Mouse (Mus musculus): ENCODE results near the gene Spcs1. TPM values are rescaled to one million over a fixed set of nuclear protein-coding genes. Genes with fewer than 3 reads are reported as not detected.

Gene Spcs1
- polyA plus RNA-seq, 1 experiment from 2014 or later = 385 TPM

- 78% methylated on average over 5 of the region's 5 CpGs for WGBS
- no peaks in the 10 kb centered on the region for H3K9me3 ChIP-seq (replicated peaks)
- no peaks in the 10 kb centered on the region for H3K27me3 ChIP-seq
- H3K36me3 ChIP-seq = peaks cover 50% of the 10 kb centered on the region
- H3K4me1 ChIP-seq = peaks cover 7% of the 10 kb centered on the region
- H3K27ac ChIP-seq = no peak overlapping the region
- ATAC-seq (replicated peaks; ENCODE audit: low FRiP score) = no peak
- H3K4me3 ChIP-seq (replicated peaks) = no peak overlapping the region
- H3K4me2 ChIP-seq = no peak overlapping the region
- H3K9ac ChIP-seq = no peak overlapping the region
Observed at GRCm38 (mm10) chr14:31006779-31007178, 5.3 kb upstream of the Spcs1 start.

- no peak for ATAC-seq (replicated peaks; ENCODE audit: low FRiP score)
- Histone ChIP-seq H3K4me3 (replicated peaks) (no peak overlapping the region), H3K4me2 (no peak overlapping the region), H3K27me3 (no peaks in the 10 kb centered on the region), H3K9ac (no peak overlapping the region), H3K36me3 (peaks cover 29% of the 10 kb centered on the region), H3K4me1 (peaks cover 15% of the 10 kb centered on the region), H3K27ac (no peak overlapping the region), H3K9me3 (replicated peaks) (no peaks in the 10 kb centered on the region)
- WGBS = 84% methylated on average over 2 of the region's 2 CpGs
Observed at GRCm38 (mm10) chr14:31004527-31004926, 3.1 kb upstream of the Spcs1 start.

- peak overlapping the region; percentile 98 for H3K27ac ChIP-seq
- H3K9me3 ChIP-seq (replicated peaks) = no peaks in the 10 kb centered on the region
- H3K27me3 ChIP-seq = no peaks in the 10 kb centered on the region
- H3K9ac ChIP-seq = peak overlapping the region; percentile 93
- peak; percentile 14 for ATAC-seq (replicated peaks; ENCODE audit: low FRiP score)
- WGBS = 0% methylated on average over 21 of the region's 21 CpGs
- peaks cover 16% of the 10 kb centered on the region for H3K4me1 ChIP-seq
- H3K36me3 ChIP-seq = peaks cover 22% of the 10 kb centered on the region
- H3K4me3 ChIP-seq (replicated peaks) = peak overlapping the region; percentile 97
- peak overlapping the region; percentile 74 for H3K4me2 ChIP-seq
Observed at GRCm38 (mm10) chr14:31000816-31001306, 611 bp downstream of the Spcs1 start.

- H3K36me3 ChIP-seq = peaks cover 22% of the 10 kb centered on the region
- 59% methylated on average over 10 of the region's 10 CpGs for WGBS
- H3K9ac ChIP-seq = peak overlapping the region; percentile 93
- no peak for ATAC-seq (replicated peaks; ENCODE audit: low FRiP score)
- H3K9me3 ChIP-seq (replicated peaks) = no peaks in the 10 kb centered on the region
- H3K4me2 ChIP-seq = peak overlapping the region; percentile 74
- H3K27me3 ChIP-seq = no peaks in the 10 kb centered on the region
- peak overlapping the region; percentile 98 for H3K27ac ChIP-seq
- peak overlapping the region; percentile 97 for H3K4me3 ChIP-seq (replicated peaks)
- H3K4me1 ChIP-seq = peaks cover 16% of the 10 kb centered on the region
Observed at GRCm38 (mm10) chr14:31000356-31000755, 1.1 kb downstream of the Spcs1 start.

- H3K36me3 ChIP-seq = peaks cover 19% of the 10 kb centered on the region
- H3K27ac ChIP-seq = no peak overlapping the region
- H3K9ac ChIP-seq = no peak overlapping the region
- H3K4me3 ChIP-seq (replicated peaks) = no peak overlapping the region
- ATAC-seq (replicated peaks; ENCODE audit: low FRiP score) = no peak
- H3K4me2 ChIP-seq = no peak overlapping the region
- no peaks in the 10 kb centered on the region for H3K9me3 ChIP-seq (replicated peaks)
- no peaks in the 10 kb centered on the region for H3K27me3 ChIP-seq
- H3K4me1 ChIP-seq = peaks cover 9% of the 10 kb centered on the region
Observed at GRCm38 (mm10) chr14:30996417-30996816, 5.1 kb downstream of the Spcs1 start.

GRCm38 (mm10) chr14:30976222-30976621 lies 25.2 kb downstream of the Spcs1 start:
- Histone ChIP-seq H3K36me3 (peaks cover 33% of the 10 kb centered on the region), H3K4me3 (replicated peaks) (no peak overlapping the region), H3K9ac (no peak overlapping the region), H3K9me3 (replicated peaks) (no peaks in the 10 kb centered on the region), H3K4me2 (no peak overlapping the region), H3K4me1 (no peaks in the 10 kb centered on the region), H3K27me3 (no peaks in the 10 kb centered on the region), H3K27ac (no peak overlapping the region)
- 75% methylated on average over 3 of the region's 3 CpGs for WGBS
- no peak for ATAC-seq (replicated peaks; ENCODE audit: low FRiP score)

GRCm38 (mm10) chr14:30974204-30974603 lies 27.3 kb downstream of the Spcs1 start:
- no peak overlapping the region for H3K9ac ChIP-seq
- H3K9me3 ChIP-seq (replicated peaks) = no peaks in the 10 kb centered on the region
- 72% methylated on average over 6 of the region's 6 CpGs for WGBS
- H3K4me1 ChIP-seq = no peaks in the 10 kb centered on the region
- H3K4me2 ChIP-seq = no peak overlapping the region
- H3K36me3 ChIP-seq = peaks cover 36% of the 10 kb centered on the region
- H3K4me3 ChIP-seq (replicated peaks) = no peak overlapping the region
- no peak for ATAC-seq (replicated peaks; ENCODE audit: low FRiP score)
- no peaks in the 10 kb centered on the region for H3K27me3 ChIP-seq
- H3K27ac ChIP-seq = 0 out of 2 replicates have a peak overlapping the region, but pooled peaks have one; percentile 32

- Histone ChIP-seq H3K9me3 (replicated peaks) (no peaks in the 10 kb centered on the region), H3K36me3 (peaks cover 41% of the 10 kb centered on the region), H3K27ac (no peak overlapping the region), H3K4me2 (no peak overlapping the region), H3K4me3 (replicated peaks) (no peak overlapping the region), H3K9ac (no peak overlapping the region), H3K4me1 (no peaks in the 10 kb centered on the region), H3K27me3 (no peaks in the 10 kb centered on the region)
- no peak for ATAC-seq (replicated peaks; ENCODE audit: low FRiP score)
- 90% methylated on average over 1 of the region's 1 CpGs for WGBS
Observed at GRCm38 (mm10) chr14:30960366-30960765, 41.1 kb downstream of the Spcs1 start.

- H3K4me1 ChIP-seq = no peaks in the 10 kb centered on the region
- H3K36me3 ChIP-seq = peaks cover 41% of the 10 kb centered on the region
- WGBS = 90% methylated on average over 4 of the region's 4 CpGs
- H3K27ac ChIP-seq = no peak overlapping the region
- H3K4me3 ChIP-seq (replicated peaks) = no peak overlapping the region
- no peaks in the 10 kb centered on the region for H3K9me3 ChIP-seq (replicated peaks)
- no peak for ATAC-seq (replicated peaks; ENCODE audit: low FRiP score)
- no peak overlapping the region for H3K4me2 ChIP-seq
- no peak overlapping the region for H3K9ac ChIP-seq
- H3K27me3 ChIP-seq = no peaks in the 10 kb centered on the region
Observed at GRCm38 (mm10) chr14:30959031-30959430, 42.4 kb downstream of the Spcs1 start.

- H3K9me3 ChIP-seq (replicated peaks) = no peaks in the 10 kb centered on the region
- H3K9ac ChIP-seq = no peak overlapping the region
- WGBS = 79% methylated on average over 2 of the region's 2 CpGs
- H3K27ac ChIP-seq = no peak overlapping the region
- no peak overlapping the region for H3K4me3 ChIP-seq (replicated peaks)
- H3K27me3 ChIP-seq = no peaks in the 10 kb centered on the region
- H3K4me1 ChIP-seq = no peaks in the 10 kb centered on the region
- H3K36me3 ChIP-seq = peaks cover 45% of the 10 kb centered on the region
- ATAC-seq (replicated peaks; ENCODE audit: low FRiP score) = no peak
- no peak overlapping the region for H3K4me2 ChIP-seq
Observed at GRCm38 (mm10) chr14:30958517-30958916, 43.0 kb downstream of the Spcs1 start.

- H3K4me2 ChIP-seq = peak within 1 kb of the TSS; percentile 77
- ATAC-seq (replicated peaks; ENCODE audit: low FRiP score) = peak; percentile 100
- peak within 1 kb of the TSS; percentile 80 for H3K4me3 ChIP-seq (replicated peaks)
- H3K36me3 ChIP-seq = peaks cover 14% of the 10 kb centered on the region; the same call in 1 of the 2 replicates
- peak within 1 kb of the TSS; percentile 78 for H3K9ac ChIP-seq
- H3K27me3 ChIP-seq = no peaks in the 10 kb centered on the region
- H3K27ac ChIP-seq = peak within 1 kb of the TSS; percentile 70
- H3K4me1 ChIP-seq = peaks cover 8% of the 10 kb centered on the region
- no peaks in the 10 kb centered on the region for H3K9me3 ChIP-seq (replicated peaks)
- under 1% methylated on average over 57 of the region's 57 CpGs for WGBS
Observed at GRCm38 (mm10) chr14:30951154-30951825, 50.2 kb downstream of the Spcs1 start, which contains the start of gene Nek4. TSS of gene Nek4 (plus strand) at chr14:30951377.

GRCm38 (mm10) chr14:30949986-30950385 lies 51.5 kb downstream of the Spcs1 start:
- Histone ChIP-seq H3K36me3 (peaks cover 8% of the 10 kb centered on the region; the same call in 1 of the 2 replicates), H3K4me3 (replicated peaks) (no peak overlapping the region), H3K27ac (no peak overlapping the region), H3K4me2 (no peak overlapping the region), H3K4me1 (peaks cover 8% of the 10 kb centered on the region), H3K27me3 (0 out of 2 replicates have a peak, but pooled peaks cover 3% of the 10 kb centered on the region), H3K9ac (no peak overlapping the region), H3K9me3 (replicated peaks) (no peaks in the 10 kb centered on the region)
- no peak for ATAC-seq (replicated peaks; ENCODE audit: low FRiP score)
- WGBS = 97% methylated on average over 10 of the region's 10 CpGs
